Mouse (Mus musculus) forebrain, postnatal 0 days (tissue): Measurements from ENCODE around the gene C2cd2. TPM values are rescaled to one million over a fixed set of nuclear protein-coding genes. Genes with fewer than 3 reads are reported as not detected.

Source experiments
- ATAC-seq: fragments of 200-750 bp; cut with Nextera tagmentation; 2 replicates; pipeline ENCODE4 v1.8.0; 2017; ENCODE audit warnings: mild to moderate bottlenecking, moderate library complexity
- DNase-seq: peaks from one replicate; pipeline ENCODE4 v3.0.0-alpha.2; 2015
- H3K27ac ChIP-seq: fragments of 300-500 bp; sonication (generic); 2 replicates; pipeline ENCODE4 v1.5.1; 2014; ENCODE audit warnings: low read depth, mild to moderate bottlenecking, antibody characterized with exemption, low read length, moderate library complexity, mixed read lengths
- H3K27me3 ChIP-seq: fragments of 300-500 bp; sonication (generic); 2 replicates; pipeline ENCODE4 v1.6.1; 2014; ENCODE audit warnings: mild to moderate bottlenecking, low read length, mixed read lengths; ENCODE audit not compliant: insufficient read depth
- H3K36me3 ChIP-seq: fragments of 300-500 bp; sonication (generic); 2 replicates; pipeline ENCODE4 v1.6.1; 2014; ENCODE audit warnings: mild to moderate bottlenecking, moderate library complexity; ENCODE audit not compliant: insufficient read depth
- H3K4me1 ChIP-seq: fragments of 300-500 bp; sonication (generic); 2 replicates; pipeline ENCODE4 v1.6.1; 2014; ENCODE audit warnings: antibody characterized with exemption; ENCODE audit not compliant: insufficient read depth
- H3K4me2 ChIP-seq: fragments of 300-500 bp; sonication (generic); 2 replicates; pipeline ENCODE4 v1.6.1; 2014; ENCODE audit warnings: low read depth, mild to moderate bottlenecking, moderate library complexity
- H3K4me3 ChIP-seq: fragments of 300-500 bp; sonication (generic); 2 replicates; pipeline ENCODE4 v1.5.1; 2014; ENCODE audit warnings: low read depth, low read length, mixed read lengths
- H3K9ac ChIP-seq: fragments of 300-500 bp; sonication (generic); 2 replicates; pipeline ENCODE4 v1.6.1; 2014; ENCODE audit warnings: mild to moderate bottlenecking
- H3K9me3 ChIP-seq: fragments of 300-500 bp; sonication (generic); 2 replicates; pipeline ENCODE4 v1.6.1; 2016; ENCODE audit warnings: low read length
- CTCF ChIP-seq: sonication (generic); IDR thresholded peaks from 2 replicates; pipeline ENCODE4 v1.5.1; 2016; ENCODE audit warnings: antibody characterized with exemption, control low read depth, low read depth
- WGBS: fragments of 180-500 bp; shearing (Covaris S2); extraction: QIAGEN DNeasy Blood & Tissue Kit; methylation state at CpG from one replicate; pipeline ENCODE4 v1.1.7; 2014; 5-methylcytosine and 5-hydroxymethylcytosine counted together
- polyA plus RNA-seq: library from polyadenylated mRNA; unstranded; fragments of >200 nt; fragmentation: Nextera tagmentation; extraction: Ambion mirVana; gene quantifications from 2 replicates; pipeline ENCODE4 v1.2.1, GENCODE M21; 2015
- total RNA-seq: library from RNA; depleted of rRNA; stranded (reverse); fragments of >200 nt; gene quantifications from 2 replicates; pipeline ENCODE4 v1.2.3, GENCODE M21; 2014

The C2cd2 gene
- total and polyA plus RNA-seq, 2 experiments from 2014 or later, result 11.9 to 13.3 TPM

GRCm38 (mm10) chr16:97919793-97920192, 42.6 kb downstream of the C2cd2 start:
- peaks cover 9% of the 10 kb centered on the region; the same call in 1 of the 2 replicates for H3K4me1 ChIP-seq
- 25% methylated on average over 2 of the region's 2 CpGs for WGBS
- no peaks in the 10 kb centered on the region for H3K9me3 ChIP-seq
- no peak overlapping the region for H3K4me2 ChIP-seq
- no peak for ATAC-seq
- TF ChIP-seq CTCF, result no peak
- DNase-seq, result no peak
- H3K9ac ChIP-seq, result no peak overlapping the region
- H3K27me3 ChIP-seq, result no peaks in the 10 kb centered on the region
- H3K36me3 ChIP-seq, result no peaks in the 10 kb centered on the region
- H3K4me3 ChIP-seq, result no peak overlapping the region
- no peak overlapping the region for H3K27ac ChIP-seq

- no peaks in the 10 kb centered on the region for H3K36me3 ChIP-seq
- no peak for TF ChIP-seq CTCF
- no peaks in the 10 kb centered on the region for H3K4me1 ChIP-seq
- DNase-seq, result no peak
- no peaks in the 10 kb centered on the region for H3K27me3 ChIP-seq
- no peak overlapping the region for H3K9ac ChIP-seq
- no peak for ATAC-seq
- H3K27ac ChIP-seq, result no peak overlapping the region
- no peak overlapping the region for H3K4me2 ChIP-seq
- no peak overlapping the region for H3K4me3 ChIP-seq
- no peaks in the 10 kb centered on the region for H3K9me3 ChIP-seq
Measured at GRCm38 (mm10) chr16:97912873-97913272, 49.5 kb downstream of the C2cd2 start.

- no peak for ATAC-seq
Measured at GRCm38 (mm10) chr16:97909356-97909755, 53.0 kb downstream of the C2cd2 start.

GRCm38 (mm10) chr16:97907496-97907895, 54.9 kb downstream of the C2cd2 start:
- no peak for TF ChIP-seq CTCF
- 87% methylated on average over 6 of the region's 6 CpGs for WGBS
- Histone ChIP-seq H3K27ac (no peak overlapping the region), H3K4me1 (no peaks in the 10 kb centered on the region), H3K4me2 (no peak overlapping the region), H3K27me3 (no peaks in the 10 kb centered on the region), H3K9me3 (no peaks in the 10 kb centered on the region), H3K4me3 (no peak overlapping the region), H3K36me3 (no peaks in the 10 kb centered on the region), H3K9ac (no peak overlapping the region)
- DNase-seq (no peak), ATAC-seq (no peak)

More at GRCm38 (mm10) chr16:97909356-97909755, 53.0 kb downstream of the C2cd2 start:
- TF ChIP-seq CTCF, result no peak
- H3K27me3 ChIP-seq, result no peaks in the 10 kb centered on the region
- no peaks in the 10 kb centered on the region for H3K36me3 ChIP-seq
- H3K9ac ChIP-seq, result no peak overlapping the region
- no peak overlapping the region for H3K4me2 ChIP-seq
- DNase-seq, result no peak
- 94% methylated on average over 1 of the region's 1 CpGs for WGBS
- H3K4me1 ChIP-seq, result no peaks in the 10 kb centered on the region
- no peak overlapping the region for H3K4me3 ChIP-seq
- H3K27ac ChIP-seq, result no peak overlapping the region
- H3K9me3 ChIP-seq, result no peaks in the 10 kb centered on the region

DNA sequence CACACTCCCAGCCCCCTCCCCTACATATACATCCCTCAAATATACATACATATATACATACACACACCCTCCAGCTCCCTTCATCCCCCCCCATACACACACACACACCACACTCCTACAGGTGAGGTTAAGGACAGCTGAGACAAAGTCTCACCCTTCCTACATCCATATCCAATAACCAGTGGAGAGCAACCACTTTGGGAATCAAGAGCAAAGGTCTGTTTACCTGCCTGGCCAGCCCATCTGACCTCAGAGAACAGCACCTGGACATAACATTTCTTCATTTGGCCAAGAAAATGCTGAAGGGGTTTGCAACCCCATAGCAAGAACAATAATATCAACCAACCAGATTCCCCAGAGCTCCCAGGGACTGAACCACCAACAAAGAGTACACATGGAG, 56.1 kb downstream of the C2cd2 start:
- Histone ChIP-seq H3K9ac (no peak overlapping the region), H3K27me3 (no peaks in the 10 kb centered on the region), H3K9me3 (no peaks in the 10 kb centered on the region), H3K4me2 (no peak overlapping the region), H3K4me3 (no peak overlapping the region), H3K27ac (no peak overlapping the region), H3K36me3 (no peaks in the 10 kb centered on the region), H3K4me1 (no peaks in the 10 kb centered on the region)
- DNase-seq (no peak), ATAC-seq (no peak)
- no peak for TF ChIP-seq CTCF

GRCm38 (mm10) chr16:97905449-97905991, 56.9 kb downstream of the C2cd2 start:
- Histone ChIP-seq H3K4me1 (no peaks in the 10 kb centered on the region), H3K4me2 (no peak overlapping the region), H3K27ac (no peak overlapping the region), H3K36me3 (no peaks in the 10 kb centered on the region), H3K9me3 (no peaks in the 10 kb centered on the region), H3K27me3 (no peaks in the 10 kb centered on the region), H3K9ac (no peak overlapping the region), H3K4me3 (no peak overlapping the region)
- DNase-seq, result no peak
- ATAC-seq, result no peak
- WGBS, result 54% methylated on average over 2 of the region's 2 CpGs
- TF ChIP-seq CTCF, result no peak

- no peaks in the 10 kb centered on the region for H3K9me3 ChIP-seq
- H3K36me3 ChIP-seq, result no peaks in the 10 kb centered on the region
- ATAC-seq (no peak), DNase-seq (no peak)
- no peak for TF ChIP-seq CTCF
- no peak overlapping the region for H3K9ac ChIP-seq
- WGBS, result 84% methylated on average over 3 of the region's 3 CpGs
- no peaks in the 10 kb centered on the region for H3K27me3 ChIP-seq
- H3K4me3 ChIP-seq, result no peak overlapping the region
- H3K27ac ChIP-seq, result no peak overlapping the region
- H3K4me1 ChIP-seq, result no peaks in the 10 kb centered on the region
- no peak overlapping the region for H3K4me2 ChIP-seq
Measured at GRCm38 (mm10) chr16:97904035-97904434, 58.4 kb downstream of the C2cd2 start.
